Mouse (Mus musculus) G1E (cell line): ENCODE data around the gene 4930544D05Rik.
A peak's percentile ranks its signal among the peaks of the same experiment; 100 is the strongest.

Source experiments
- CTCF ChIP-seq: IDR thresholded peaks from 2 replicates; pipeline ENCODE4 v1.5.1; 2012; ENCODE audit warnings: low read depth, low read length, inconsistent platforms, mixed read lengths
- GATA1 ChIP-seq: IDR thresholded peaks from 2 replicates; pipeline ENCODE4 v1.6.1; 2012; ENCODE audit warnings: borderline replicate concordance, low read length, inconsistent platforms, mixed read lengths
- POLR2AphosphoS5 ChIP-seq: IDR thresholded peaks from 2 replicates; pipeline ENCODE4 v1.6.1; 2012; ENCODE audit warnings: low read depth, low read length, inconsistent platforms; ENCODE audit not compliant: insufficient replicate concordance
- TAL1 ChIP-seq: conservative IDR thresholded peaks from 2 replicates; pipeline ENCODE4 v1.6.1; 2012; ENCODE audit warnings: low read depth, low read length, inconsistent platforms, mixed read lengths

GRCm38 (mm10) chr11:70647716-70648420, 32.2 kb downstream of the 4930544D05Rik start:
- TF ChIP-seq CTCF (no peak), POLR2AphosphoS5 (peak; percentile 84; the same call in 1 of the 2 replicates), TAL1 (no peak), GATA1 (no peak)
